Mouse (Mus musculus): Measurements from ENCODE around the gene Gm26897.

DNA sequence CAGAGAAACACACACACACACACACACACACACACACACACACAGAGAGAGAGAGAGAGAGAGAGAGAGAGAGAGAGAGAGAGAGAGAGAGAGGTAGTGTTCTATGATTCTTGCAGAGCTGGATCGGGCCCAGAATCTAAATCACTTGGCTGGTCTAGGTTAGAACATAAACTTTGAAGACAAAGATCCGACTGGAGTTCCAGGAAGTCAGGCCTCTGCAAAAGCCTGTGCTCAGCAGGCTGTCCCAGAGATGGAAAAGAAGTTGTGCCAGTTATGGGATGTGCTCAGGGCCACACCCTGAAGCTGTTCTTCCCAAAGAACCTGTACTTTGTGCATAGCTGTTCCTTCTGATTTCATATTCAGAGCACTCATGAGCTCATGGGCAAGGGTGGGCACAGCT lies 1.5 kb upstream of the Gm26897 start:
- TF ChIP-seq CTCF (conservative IDR thresholded peaks at IDR 0.05; ENCODE audit: low read length) (no peak), NANOG (IDR thresholded peaks at IDR 0.05; ENCODE audit: borderline replicate concordance, low read length) (no peak)
